Mouse (Mus musculus): ENCODE measurements around the gene Coro2b.

DNA sequence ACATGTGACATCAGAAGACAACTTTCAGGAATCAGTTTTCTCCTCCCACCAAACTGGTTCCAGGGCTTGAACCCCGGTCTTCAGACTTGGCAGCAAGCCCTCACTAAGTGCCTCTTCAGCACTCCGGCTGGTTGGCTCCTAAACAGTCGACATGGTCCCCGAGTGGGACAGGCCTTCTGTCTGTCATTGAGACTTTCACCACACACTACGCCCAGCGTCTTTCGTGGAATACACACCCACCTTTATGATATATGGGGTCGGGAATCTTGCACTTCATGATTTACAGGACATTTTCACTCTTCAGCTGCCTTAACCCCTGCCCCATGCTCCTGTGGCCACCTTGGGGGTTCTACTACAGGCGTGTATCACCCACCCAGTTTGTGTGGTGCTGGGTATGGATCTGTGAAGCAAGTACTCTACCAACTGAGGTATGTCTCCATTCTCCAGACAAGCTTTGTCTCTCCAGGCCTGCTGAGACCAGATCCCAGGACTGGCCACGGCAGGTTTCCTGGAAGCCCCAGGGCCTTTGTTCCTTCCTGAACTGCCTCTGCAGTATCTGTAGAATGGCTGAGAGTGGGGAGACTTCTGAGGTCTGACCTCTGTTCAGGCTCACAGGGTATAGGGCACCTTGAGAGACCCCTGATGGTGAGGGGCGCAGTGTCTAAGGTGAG, 70.0 kb downstream of the Coro2b start:
- TF ChIP-seq POLR2A (IDR thresholded peaks at IDR 0.05; ENCODE audit: insufficient read depth, low read length) (no peak), CTCF (IDR thresholded peaks at IDR 0.05; ENCODE audit: low read depth, low read length) (no peak), EP300 (IDR thresholded peaks at IDR 0.05; ENCODE audit: insufficient read depth, low read depth, low read length) (0 out of 2 replicates have a peak, but pooled peaks have one; percentile 13)

Data from ES-Bruce4 (cell line).